Mouse (Mus musculus) layer of hippocampus, postnatal 10 days (tissue): Measurements from ENCODE around the gene Bpifb4. TPM values are rescaled to one million over a fixed set of nuclear protein-coding genes. Genes with fewer than 3 reads are reported as not detected.

ENCODE experiments used
- DNase-seq, 2 experiments: peaks; one replicate each; pipeline ENCODE4 v3.0.0; 2021; ENCODE audit warnings: low spot score in 2 of 2
- long read RNA-seq: library from polyadenylated mRNA; stranded (forward); transcript quantifications from one replicate; pipeline ENCODE4 v2.0.0, GENCODE M21; 2023
- total RNA-seq, 2 experiments: library from RNA; stranded (reverse); gene quantifications; 2 replicates each; pipeline ENCODE4 v1.2.3; 2021

The Bpifb4 gene
- not detected for total RNA-seq
- long read RNA-seq: 0 reads

DNA sequence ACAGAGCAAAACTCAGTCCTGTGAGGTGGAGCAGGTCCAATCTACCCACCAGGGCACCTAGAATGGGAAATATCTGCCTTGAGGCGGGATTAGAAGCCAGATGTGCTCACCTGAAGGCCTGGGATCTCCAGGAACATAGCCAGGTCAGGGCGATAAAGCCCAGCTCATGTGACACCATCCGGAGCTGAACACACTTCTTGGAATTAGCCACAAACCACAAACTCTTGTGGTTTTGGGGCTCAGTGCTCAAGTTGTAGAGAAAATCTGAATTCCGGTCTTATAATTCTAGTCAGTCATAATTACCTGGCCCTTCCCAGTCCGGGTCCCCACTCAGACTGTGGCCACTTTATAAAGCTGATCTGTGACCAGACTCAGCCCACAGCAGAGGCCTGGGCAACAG is at the start of gene Bpifb4:
Gene Bpifb4, plus strand, starts transcription at position 370 of the 400 bp plus-strand sequence.
- no peak for DNase-seq

DNA sequence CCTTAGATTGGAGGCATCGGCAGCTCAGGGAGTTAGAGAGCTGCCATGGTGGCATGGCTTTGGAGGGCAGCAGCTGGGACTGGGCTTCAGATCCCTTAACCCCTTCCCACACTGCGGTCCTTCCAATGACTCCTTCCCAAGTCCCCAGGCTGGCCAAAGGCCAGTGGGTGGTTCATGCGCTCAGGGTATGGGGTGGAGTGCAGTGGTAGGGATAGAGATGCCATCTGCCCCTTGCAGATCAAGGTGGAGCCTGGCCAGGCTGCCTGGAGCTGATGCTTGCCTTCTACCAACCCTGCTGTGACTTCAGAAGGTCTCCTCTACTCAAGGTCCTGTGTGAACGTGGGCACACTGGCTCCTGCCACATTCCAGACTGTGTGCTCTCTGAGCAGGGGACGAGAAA is 38.9 kb upstream of the Bpifb4 start:
- DNase-seq: no peak

DNA sequence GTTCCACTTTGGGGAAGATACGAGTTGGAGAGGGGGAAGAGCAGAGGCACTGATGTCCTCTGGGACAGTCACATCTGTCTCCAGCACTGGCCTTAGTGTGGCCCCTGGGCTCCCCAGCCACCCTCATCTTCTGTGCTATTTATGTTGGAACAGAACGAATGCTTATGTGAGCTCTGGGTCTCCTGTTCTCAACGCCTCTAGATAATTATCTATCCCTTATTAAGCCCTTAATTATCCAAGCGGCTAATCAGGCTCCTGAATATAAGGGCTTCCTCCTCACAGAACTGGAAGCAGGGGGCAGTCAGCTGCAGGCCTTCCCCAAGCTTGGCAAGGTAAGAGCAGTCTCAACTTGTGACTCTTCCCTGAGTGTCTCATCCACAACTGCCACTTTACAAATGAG is 37.9 kb upstream of the Bpifb4 start, which contains the start of gene Bpifb6:
Gene Bpifb6, plus strand, starts transcription at position 301 of the 400 bp plus-strand sequence.
- no peak for DNase-seq

DNA sequence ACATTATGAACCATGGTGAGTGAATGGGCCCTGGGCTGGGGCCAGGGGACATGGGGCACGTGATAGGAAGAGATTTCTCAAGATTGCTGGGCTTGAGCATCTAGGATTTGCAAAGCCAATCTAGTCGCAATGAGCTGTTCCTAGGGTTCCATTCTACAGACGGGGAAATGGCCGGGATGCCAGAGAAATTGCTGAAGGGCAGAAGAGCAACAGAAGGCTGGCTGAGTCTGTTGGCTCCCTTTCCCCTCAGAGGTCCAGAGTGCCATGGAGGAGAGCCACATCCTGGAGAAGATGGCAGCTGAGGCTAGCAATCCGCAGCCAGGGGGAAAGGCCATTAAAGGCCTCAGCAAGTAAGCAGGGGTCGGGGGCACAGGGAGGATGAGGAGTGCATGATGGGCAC is 35.3 kb upstream of the Bpifb4 start:
- DNase-seq: no peak

DNA sequence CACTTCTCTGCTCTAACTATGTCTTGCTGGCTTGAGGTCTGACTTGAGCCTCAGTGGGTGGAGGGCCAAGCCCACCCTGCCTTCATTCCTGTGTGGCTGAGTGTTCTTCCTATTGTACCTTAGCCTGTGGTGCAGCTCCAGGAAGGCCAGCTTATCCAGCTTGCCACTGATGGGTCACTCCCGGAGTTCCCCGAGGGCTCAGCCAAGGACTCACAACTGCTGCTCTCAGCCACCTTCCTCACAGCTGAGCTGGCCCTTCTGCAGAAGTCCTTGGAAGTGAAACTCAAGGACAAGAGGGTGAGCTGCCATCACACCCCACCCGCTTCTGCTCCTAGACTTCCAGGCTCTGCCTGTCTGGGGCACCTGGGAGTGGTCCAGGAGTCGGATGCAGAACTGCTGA is 31.4 kb upstream of the Bpifb4 start:
- no peak for DNase-seq

DNA sequence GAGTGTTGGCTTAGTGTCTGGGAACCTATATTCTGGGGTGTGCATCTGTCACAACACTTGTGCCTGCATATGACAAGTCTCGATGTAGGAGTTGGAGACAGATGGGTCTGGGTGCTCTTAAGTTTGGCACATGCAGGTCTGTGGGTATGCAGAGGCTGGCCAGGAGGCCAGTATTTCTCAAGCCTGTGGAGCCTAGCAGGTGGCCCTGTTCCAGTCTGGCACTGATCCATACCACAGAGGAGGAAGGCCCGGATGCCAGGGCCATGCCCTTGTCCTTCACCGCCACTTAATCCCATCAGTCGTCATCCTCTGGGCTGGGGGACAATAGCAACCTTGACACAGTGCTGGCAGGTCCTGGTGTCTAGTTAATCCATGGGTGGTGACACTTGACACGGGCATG is 23.9 kb upstream of the Bpifb4 start:
- DNase-seq: peak in 1 of 2 experiments; percentile 32

DNA sequence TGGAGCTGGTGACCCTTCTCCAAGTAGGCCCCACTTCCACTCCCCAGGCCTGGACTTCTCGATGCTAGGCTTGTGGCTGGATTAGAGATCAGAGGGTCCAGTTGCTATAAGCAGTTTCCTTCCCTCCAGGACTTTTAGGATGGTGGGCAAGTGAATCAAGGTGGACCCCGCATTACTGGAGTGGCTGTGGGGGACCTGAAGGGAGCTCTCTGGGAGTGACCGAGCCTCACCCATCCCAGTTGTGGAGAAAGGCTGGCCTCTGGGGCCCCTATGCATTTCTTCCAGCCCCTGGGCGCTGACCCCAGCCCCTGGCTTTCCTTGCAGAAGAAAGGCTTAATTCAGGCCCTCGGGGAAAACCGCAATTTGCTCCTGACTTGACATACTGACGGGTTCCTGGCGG is 20.1 kb upstream of the Bpifb4 start, which contains the start of gene Bpifb3:
Gene Bpifb3, plus strand, starts transcription at position 301 of the 400 bp plus-strand sequence.
- DNase-seq: no peak

DNA sequence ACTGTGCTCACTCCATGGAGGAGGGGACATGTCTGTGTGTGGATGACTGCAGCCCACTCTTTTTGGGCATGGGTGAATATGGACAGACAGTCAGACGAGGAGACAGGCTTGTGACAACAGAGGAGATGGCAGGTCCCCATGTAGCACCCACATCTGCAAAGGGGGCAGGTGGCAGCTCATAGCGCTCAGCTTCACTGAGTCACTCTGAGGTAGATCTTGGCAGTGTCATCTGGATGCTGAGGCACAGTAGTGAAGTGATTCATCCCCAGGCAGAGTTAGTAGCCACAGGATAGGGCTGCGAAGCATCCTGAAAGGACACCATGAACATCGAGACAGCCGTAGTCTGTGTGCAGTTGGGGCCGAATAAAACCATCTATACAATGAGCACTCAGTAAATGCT is 16.8 kb upstream of the Bpifb4 start:
- DNase-seq: no peak

DNA sequence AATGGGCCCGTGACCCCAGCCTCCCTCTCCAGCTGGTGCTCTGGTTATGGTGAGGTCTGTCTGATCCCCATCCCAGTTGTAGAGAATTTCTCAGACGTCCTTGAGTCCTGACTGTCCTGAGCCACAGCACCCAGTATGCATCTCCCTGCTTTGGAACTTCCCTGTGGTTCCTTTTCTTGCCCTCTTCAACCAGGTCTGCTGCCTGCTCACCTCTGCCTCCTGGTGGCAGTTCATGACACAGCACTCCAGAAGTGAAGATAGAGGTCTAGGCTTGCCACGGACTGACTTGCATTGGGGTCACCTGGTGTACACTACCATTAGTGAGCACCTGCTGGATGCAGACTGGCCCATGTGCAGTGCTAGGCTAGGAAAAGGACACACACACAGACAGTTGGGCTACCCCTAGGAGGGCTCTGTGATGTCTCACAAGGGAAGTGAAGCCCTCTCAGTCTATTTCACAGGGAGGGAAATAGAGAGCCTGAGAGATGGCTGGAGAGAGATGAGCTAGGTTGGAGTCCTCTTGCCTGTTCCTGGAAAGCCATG is 8.1 kb upstream of the Bpifb4 start:
- DNase-seq: peak; percentile 67 to 76

DNA sequence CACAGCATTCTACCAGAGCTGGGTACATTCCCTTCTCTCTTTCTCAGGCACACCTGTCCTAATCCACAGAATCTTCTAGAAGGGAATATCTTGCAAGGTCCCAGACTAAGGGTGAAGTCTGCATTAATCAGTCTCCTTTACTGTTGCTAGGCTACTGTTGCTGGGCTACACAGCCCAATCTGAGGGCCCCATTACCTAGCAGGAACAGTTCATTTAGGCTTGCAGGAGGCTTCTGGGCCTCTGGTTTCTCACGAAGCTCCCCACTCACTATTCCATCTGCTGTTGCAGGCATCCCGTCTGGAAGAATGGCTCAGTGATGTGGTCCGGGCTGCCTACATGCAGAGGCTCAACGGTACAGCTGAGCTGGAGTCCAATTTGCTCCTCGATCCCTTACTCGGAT is 6.9 kb upstream of the Bpifb4 start:
- no peak for DNase-seq

DNA sequence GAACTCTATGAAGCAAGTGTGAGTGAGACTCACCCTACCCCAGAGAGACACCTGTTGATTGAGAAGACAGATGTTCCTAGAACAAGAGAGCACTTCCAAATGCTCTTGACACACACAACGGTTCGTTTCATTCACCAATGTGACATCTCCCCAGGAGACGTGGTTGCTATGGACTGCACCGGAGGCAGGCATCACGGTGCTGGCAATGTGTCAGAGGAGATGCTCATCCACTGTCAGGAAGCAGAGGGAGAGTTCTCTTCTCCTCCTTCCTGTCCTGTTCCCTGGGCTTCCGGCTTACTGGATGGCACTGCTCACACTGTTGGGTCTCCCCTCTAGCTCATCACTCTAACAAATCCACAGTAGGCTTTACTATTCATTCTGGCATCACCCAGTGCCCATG is 4.7 kb upstream of the Bpifb4 start:
- peak in 1 of 2 experiments; percentile 22 for DNase-seq

DNA sequence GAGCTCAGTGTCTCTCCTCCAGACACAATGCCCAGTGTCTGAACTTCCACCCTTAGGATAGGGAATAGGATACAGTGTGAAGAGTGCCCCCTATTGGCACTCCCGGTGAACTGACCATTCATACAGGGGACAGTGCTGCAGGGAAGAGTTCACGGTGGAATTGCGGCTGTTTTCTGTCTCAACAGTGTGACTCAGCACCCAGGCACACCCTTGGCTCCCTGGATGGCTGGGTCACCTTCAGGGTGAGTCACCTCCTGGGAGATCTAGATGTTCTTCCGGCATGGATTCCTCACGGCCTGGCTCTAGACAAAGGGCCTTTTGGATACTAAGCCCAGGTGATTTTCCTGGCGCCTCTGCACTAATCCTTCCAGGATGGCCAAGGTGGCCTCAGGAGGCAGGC is 2.7 kb upstream of the Bpifb4 start:
- DNase-seq: no peak

DNA sequence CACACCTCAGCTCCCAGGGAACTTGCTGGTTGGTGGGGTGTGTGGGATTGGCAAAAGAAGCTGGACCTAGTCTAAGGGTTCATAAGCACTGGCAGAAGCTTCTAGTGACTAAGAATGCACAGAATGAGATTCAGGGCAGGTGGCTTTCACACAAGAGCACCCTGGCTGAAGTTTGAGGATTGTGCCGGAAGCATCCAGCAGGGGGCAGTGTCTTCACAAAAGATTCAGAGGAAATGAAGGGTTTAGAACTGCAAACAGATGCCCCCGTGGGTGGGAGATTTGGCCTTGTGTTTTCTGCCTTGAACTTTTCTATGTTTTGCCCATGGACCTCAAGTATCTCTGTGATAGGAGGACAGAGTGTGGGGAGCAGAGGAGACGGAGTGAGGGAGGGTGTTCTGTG is 5.5 kb downstream of the Bpifb4 start:
- peak; percentile 73 to 74 for DNase-seq

DNA sequence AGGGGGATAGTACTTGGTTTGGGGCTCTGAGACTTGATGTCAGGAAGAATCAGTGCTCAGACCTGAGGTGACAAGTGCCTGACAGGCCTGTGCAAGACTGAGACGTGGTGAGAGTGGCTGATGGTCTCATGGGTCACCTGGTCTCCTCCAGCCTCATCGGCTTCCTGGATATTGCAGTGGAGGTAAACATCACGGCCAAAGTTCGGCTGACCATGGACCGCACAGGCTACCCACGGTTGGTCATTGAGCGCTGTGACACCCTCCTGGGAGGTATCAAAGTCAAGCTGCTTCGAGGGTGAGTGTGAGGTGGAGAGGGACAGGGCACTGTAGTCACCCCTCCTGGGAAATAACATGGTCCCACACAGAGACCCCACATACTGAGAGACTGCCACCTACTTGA is 6.6 kb downstream of the Bpifb4 start:
- DNase-seq: no peak

DNA sequence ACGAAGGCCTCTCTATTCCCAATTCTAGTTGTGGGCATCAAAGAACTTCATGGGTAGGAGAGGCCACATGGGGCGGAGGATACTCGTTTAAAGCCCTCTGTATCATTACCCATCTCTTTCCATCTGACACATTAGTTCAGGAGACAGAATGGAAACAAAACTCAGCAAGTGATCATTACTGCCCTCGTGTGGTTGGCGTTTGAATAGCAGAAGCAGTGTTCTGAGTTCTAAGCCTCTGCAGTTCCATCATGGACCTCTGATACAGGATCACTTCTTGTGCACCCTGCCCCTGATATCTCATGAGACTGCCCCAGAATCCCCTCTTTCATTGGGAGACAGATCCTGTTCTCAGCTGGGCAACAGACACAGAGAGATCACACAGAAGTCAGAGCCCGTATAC is 14.9 kb downstream of the Bpifb4 start:
- DNase-seq: peak; percentile 83 to 85

DNA sequence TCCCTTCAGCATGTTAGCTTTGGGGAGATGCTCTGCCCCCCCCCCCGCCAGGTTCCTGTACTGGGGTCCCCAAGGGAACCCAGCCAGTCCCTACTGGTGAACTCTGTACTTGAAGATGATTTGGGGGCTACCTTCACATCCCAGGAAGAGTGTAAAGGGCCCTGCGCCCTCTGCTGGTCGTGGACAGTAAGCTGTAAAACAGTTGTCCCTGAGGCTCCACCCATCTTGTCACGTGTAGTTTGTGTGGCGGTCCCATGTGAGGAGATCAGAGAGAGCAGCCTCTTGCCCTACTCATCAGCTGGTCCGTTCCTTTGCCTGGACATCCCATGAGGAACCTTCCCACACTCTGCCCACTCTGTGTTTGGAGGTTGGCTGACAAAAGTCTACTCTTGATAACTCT is 15.8 kb downstream of the Bpifb4 start:
- DNase-seq: peak; percentile 41 to 48

DNA sequence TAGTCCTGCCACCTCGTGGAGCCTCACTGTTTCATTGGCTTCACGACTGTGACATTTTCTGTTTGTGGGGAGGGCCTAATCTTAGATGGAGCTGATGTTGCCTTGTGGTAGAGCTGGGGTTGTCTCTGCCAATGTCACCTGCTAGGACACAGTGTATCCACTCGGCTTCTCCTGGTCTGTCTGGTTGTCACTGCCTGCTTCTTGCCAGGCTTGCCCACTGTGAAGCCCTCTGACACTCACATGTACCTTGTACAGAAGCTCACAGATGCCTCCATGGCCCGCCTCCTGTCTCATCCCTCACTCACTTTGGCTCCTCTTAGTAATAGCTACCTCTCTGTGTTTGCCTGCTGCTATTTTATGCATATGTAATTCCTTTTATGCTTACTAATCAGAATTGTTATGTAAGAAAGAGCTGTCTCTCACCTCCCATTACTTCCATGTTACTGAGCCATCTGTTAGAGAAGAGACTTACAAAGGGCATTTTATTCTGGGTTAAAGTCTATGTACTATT is 24.9 kb downstream of the Bpifb4 start:
- no peak for DNase-seq

DNA sequence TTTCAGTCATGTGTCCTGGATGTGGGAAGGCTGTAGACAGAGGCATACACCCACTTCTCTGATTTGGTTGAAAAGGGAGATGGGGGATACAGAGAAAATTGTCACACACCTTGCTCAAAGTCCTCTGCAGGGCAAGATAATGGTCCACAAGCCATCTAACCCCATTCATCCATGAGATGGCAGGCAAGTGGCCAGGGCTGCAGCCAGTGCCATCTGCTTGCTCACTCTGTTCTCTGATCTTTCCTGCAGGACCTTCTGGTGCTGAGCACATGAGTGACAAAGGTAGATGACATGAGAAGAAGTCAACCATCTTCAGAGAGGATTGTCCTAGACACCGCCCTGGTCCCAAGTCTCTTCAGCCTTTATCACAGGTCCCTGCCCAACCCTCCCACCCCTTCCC is 25.3 kb downstream of the Bpifb4 start:
- no peak for DNase-seq

DNA sequence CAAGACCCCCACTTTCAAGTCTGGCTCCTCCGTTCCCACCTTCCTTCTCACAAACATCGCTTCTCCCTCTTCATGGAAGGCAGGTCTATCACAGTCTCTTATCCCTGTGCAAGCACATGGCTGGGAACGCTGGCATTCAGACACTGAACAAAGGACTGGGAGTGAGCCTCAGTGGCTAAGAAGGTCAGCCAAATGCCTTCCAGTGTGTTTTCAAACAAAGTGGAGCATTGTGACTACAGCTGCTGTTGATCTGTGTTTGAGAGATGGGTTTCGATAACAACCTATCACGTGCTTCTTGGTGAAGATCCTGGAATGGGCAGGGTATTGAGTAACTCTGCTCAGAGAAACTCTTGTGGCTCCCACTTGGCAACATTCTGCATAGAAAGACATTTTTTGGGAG is 32.2 kb downstream of the Bpifb4 start:
- DNase-seq: no peak

DNA sequence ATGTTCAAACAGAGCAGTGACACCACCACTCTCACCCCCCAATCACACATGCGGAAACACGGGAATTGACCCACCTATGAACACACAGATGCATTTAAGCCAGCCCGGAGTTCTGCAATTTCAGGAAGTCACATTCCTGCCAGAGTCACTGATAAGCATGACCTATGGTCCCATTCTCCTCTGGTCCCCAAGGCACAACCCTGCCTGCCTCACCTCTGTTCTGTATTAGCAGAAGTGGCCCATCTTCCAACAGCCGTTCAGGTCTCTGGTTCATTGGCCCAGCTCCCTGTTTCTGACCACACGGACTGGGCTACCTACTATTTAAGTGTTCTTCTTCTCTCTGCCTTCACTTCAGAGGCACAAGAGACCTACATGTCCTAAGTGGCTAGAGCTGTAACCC is 36.6 kb downstream of the Bpifb4 start, which contains the start of gene Bpifa6:
Gene Bpifa6, plus strand, starts transcription at position 364 of the 400 bp plus-strand sequence.
- no peak for DNase-seq

DNA sequence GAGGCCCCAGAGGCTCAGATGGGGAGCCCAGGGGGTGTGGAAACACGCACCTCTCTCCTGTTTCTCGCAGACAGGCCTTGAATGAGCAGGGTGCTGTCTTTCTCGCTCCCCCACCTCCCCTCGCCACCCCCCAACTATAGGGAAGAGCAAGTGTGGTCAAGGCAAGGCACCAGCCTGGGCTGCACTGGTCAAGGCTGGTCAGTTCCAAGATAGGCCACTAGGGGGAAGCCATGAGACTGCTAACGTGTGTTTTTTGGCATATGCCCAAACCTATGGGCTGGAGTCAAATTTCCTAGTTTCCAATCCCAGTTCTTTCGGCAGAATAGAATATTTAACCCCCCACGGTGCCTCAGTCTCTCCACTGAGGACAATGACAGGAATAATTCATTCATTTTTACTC is 57.8 kb downstream of the Bpifb4 start:
- DNase-seq: peak; percentile 74 to 78

DNA sequence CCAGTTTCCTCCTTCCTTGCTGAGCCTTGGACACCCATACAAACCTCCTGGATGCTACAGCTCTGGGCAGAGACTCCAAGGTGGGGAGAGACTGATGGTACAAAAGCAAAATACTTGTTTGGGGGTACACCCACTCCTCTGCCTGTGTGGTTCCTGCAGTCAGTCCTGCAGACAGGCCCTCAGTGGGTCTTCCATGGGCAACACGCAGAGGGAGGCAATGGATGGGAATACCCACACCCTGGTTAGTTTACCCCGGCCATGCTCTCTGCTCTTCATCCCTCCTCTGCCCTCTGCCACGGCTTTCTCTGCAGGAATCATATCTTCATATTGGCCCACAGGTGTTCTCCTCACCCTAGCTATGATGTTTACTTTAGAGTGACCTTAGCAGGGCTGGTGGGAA is 62.5 kb downstream of the Bpifb4 start:
- DNase-seq: no peak

DNA sequence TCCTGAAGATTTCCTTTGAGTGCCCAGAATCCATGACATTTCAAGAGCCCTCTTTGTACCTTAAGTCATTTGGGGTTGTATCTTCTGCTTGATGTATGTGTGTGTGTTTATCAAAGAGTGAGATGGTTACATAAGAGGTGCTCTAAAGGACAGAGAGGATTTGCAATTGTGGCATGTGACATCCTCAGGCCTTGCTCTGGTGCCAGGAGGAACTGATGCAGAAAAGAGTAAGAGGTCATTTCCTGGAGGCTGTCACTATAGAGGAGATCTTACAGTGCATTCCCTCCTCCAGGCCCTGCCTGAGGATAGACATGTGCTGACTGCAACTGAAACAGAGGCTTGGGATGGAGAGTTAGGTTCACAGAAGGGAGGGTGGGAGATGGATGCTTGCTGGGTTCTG is 63.0 kb downstream of the Bpifb4 start:
- DNase-seq: no peak
